Mouse (Mus musculus) cerebellum, adult (tissue): ENCODE results near the gene Ormdl1.
"Not testable (repeated sequence)": the region's sequence is repeated elsewhere in the genome, so short reads cannot be mapped to it uniquely, and the experiment has no call there.

Source experiments
- ATAC-seq: cut with Nextera tagmentation; 2 replicates; pipeline ENCODE4 v1.9.2; 2017; ENCODE audit warnings: mild to moderate bottlenecking, moderate library complexity, mixed read lengths; ENCODE audit not compliant: insufficient number of reproducible peaks, low FRiP score, low TSS enrichment

Ormdl1 gene

DNA sequence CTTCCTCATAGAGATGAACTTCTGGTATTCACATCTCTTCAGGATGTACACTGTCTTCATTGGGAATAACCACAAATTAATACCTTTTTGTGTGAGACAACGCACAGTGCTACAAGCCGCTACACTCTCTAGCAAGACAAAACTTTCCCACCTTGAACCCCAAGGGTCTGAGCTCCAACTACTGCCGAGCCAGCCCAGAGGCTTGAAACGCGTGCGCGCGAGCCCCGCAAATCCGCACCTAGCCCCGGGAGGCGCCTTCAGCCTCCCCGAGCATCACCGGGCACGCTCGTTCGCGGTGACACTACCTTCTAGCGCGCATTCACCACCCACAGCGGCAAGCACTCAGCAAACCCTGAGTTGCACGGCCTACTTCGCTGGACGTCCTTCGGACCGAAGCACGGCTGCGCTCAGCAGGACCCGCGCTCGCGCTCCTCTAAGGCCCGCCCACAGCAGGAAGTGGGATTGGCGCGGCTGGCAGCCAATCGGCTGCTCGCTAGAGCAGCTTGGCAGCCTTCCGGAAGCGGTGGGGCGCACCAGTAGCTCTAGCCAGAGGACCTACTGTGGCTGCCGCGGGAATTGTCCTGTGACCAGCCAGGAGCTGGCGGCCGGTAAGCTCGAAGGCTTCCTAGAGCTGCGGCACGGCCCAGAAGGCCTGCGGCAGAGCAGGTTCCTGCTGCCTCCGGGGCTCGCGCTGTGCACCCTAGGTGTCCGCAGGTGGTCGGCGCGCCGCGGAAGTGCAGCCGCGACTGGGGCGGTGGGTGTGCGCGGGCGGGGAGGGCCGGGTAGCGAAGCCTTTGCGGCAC is at the start of gene Ormdl1, which contains the start of the genes Pms1 and Gm28778:
Gene Ormdl1 (plus strand): TSS at position 515 of the 803 bp plus-strand sequence.
Gene Pms1 (minus strand): TSS at position 438 of the 803 bp plus-strand sequence.
Gene Gm28778 (plus strand): TSS at position 531 of the 803 bp plus-strand sequence.
- peak; percentile 94 for ATAC-seq

- ATAC-seq: not testable (repeated sequence)
Measured at GRCm38 (mm10) chr1:53264958-53265612, 31.8 kb upstream of the Ormdl1 start.

- no peak for ATAC-seq
Measured at GRCm38 (mm10) chr1:53269901-53270300, 27.0 kb upstream of the Ormdl1 start.

DNA sequence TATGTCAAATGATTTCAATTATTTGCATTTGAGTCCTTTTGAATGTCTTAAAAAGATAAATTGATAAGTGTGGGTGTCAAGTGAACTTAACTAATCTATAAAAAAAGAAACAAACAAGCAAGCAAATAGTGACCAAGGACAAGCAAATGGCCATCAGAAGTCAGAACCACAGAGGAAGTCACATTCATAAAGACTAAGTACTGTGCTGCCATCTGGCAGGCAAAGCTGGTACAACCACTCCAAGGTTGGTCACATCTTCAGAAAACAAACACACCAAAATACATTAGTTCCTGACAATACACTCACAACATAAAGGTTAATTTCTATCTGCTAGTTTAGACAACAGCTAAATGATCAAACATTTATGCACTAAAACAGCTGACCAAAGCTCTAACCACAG is 24.2 kb upstream of the Ormdl1 start:
- peak; percentile 91 for ATAC-seq

- no peak for ATAC-seq
Measured at GRCm38 (mm10) chr1:53291197-53291596, 5.7 kb upstream of the Ormdl1 start.

GRCm38 (mm10) chr1:53300506-53300905 is 3.6 kb downstream of the Ormdl1 start:
- ATAC-seq: no peak

GRCm38 (mm10) chr1:53312989-53313967 is 16.4 kb downstream of the Ormdl1 start, which contains the start of gene Osgepl1:
Gene Osgepl1, plus strand, starts transcription at chr1:53313624.
- ATAC-seq: peak; percentile 92

DNA sequence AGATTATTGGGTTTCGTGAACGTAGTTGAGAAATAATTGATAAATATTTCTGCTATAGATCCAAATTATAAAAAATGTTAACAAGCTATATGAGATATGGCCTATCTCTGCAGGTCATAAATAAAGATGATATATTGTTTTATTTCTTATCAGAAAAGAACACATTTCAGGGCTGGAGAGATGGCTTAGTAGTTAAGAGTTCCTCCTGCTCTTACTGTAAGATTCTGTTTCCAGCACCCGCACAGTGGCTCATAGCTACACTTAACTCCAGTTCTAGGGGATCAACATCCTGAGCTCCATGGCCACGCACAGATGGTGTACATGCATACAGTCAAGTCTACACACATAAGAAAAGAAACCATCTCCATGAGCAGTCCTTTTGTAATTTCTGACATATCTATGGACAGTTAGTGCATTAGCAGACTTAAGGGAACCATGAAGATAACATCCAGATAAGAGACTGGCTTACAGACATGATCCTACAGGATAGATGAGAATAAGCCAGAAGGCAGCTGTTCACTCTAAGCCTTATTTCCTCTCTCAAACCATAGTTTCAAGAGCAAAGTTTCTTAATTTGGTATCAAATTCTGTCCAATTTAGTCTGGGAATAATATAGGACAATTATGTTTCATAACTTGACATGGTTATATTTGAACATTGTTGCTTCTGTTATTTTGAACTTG is 24.9 kb downstream of the Ormdl1 start:
- no peak for ATAC-seq

DNA sequence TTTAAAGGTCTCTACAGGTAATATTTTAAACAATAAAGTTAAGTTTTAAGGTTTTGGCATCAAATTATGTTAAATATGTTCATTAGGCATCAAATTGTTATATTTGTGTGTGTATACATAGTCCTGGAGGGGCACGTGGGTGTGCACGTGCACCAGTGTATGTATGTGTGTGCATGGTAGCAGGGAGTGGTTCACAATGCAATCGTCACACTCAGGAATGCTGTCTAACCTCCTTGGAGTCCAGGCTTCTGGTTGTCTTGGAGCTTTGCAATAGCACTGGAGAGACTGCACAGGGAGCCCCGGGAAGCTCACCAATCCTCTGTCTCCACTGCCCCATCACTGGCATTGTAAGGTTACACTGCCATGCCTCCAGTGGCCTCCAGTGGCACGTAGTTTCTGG is 26.4 kb downstream of the Ormdl1 start:
- ATAC-seq: no peak

- no peak for ATAC-seq
Measured at GRCm38 (mm10) chr1:53324277-53324676, 27.4 kb downstream of the Ormdl1 start.

DNA sequence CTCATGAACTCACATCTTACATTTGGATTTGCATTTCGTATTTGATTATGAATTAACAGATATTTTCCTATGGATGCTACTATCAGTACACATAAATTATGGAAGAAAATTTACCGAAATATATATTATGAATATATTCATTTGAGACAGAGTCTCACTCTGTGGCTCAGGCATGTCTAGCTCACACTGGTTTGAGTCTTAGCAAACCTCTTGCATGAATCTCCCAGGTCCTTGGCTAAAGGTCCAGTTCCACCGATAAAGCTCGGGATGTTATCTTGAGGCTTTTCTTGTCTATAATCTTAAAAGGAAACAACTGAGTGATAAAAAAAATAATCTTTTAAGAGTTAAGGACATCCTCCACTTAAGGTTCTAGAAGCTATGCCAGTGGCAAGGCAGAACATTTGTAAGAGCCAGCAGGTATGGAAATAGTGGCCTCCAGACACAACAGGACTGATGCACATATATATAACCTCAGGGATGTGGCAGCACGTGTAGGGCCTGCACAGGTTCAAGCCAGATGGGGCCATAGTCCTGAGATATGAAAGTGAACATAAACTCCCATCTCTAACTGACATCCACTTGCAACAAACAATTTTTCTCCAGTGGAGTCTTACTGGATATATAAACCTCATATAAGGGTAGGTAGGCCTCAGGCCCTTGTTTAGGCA is 28.1 kb downstream of the Ormdl1 start:
- ATAC-seq: no peak

- not testable (repeated sequence) for ATAC-seq
Measured at GRCm38 (mm10) chr1:53333527-53333926, 36.6 kb downstream of the Ormdl1 start.

- no peak for ATAC-seq
Measured at GRCm38 (mm10) chr1:53335465-53335864, 38.6 kb downstream of the Ormdl1 start.

DNA sequence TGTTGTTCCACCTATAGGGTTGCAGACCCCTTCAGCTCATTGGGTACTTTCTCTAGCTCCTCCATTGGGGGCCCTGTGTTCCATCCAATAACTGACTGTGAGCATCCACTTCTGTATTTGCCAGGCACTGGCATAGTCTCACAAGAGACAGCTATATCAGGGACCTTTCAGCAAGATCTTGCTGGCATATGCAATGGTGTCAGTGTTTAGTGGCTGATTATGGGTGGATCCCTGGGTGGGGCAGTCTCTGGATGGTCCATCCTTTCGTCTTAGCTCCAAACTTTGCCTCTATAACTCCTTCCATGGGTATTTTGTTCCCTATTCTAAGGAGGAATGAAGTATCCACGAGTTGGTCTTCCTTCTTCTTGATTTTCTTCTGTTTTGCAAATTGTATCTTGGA is 40.5 kb downstream of the Ormdl1 start:
- ATAC-seq: not testable (repeated sequence)

GRCm38 (mm10) chr1:53341071-53341470 is 44.2 kb downstream of the Ormdl1 start:
- no peak for ATAC-seq

DNA sequence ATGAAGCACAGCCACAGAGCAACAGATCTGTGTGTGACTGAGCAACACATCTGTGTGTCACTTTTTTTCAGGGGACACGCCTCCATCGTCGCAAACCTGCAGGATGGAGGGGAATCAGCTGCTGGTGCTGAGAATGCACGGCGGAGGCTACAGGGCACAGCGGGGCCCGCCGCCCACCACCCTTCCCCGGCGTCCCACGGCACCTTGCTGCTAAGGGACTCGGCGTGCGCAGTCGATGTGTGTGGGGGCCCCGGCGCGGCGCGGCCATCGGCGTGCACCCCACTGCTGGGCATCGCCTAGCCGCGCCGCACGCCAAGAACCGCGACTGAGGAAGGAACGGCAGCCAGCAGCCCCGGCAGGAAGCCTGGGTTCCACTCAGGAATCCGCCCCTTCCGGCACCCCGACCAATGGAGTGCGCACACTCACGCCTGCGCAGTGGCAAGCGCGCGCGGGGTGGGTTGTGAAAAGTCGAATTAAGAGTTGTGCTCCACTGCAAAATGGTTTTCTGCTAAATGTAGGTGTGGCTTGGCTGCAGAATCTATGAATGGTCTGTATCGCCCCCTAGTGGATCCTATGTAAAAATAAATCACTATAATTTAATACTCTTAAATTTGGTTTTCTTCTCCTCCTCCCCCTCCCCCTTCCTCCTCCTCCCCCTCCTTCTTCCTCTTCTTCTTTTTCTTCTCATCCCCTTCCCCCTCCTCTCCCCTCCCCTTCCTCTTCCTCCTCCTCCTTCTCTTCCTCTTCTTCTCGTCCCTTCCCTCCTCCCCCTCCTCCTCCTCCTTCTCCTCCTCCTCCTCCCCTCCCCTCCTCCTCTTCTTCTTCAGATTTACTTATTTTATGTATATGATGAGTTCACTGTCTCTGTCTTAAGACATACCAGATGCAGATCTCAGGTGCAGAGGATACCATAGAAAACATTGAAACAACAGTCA is 55.7 kb downstream of the Ormdl1 start, which contains the start of the genes Asdurf, Gm28551 and Asnsd1:
Gene Asdurf (minus strand): TSS at position 293 of the 935 bp plus-strand sequence.
Gene Gm28551 (minus strand): TSS at position 341 of the 935 bp plus-strand sequence.
Gene Asnsd1 (minus strand): TSS at position 426 of the 935 bp plus-strand sequence.
- peak; percentile 100 for ATAC-seq

DNA sequence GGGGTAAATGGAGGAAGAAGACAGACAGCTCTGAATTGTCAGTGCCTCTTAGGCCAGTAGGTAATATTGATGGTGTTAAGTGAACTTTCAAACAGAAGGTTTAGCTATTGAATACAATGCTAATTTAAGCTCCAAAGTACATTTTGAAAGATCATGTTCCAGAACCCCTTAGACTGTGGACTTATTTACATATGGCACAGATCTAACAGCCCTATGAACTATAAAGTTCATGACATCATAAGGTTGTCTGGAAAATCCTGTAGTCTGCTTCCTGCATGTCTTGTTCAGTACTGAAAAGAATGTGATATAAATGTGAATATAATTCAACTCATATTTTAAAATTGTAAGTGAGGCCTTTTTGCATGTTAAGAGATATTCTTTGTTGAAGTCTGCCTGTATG is 62.1 kb downstream of the Ormdl1 start:
- no peak for ATAC-seq
